Mouse (Mus musculus) layer of hippocampus, postnatal 10 days (tissue): ENCODE results near the gene Gpr142. TPM values are rescaled to one million over a fixed set of nuclear protein-coding genes. Genes with fewer than 3 reads are reported as not detected.

Experiments used
- DNase-seq, 2 experiments: peaks; one replicate each; pipeline ENCODE4 v3.0.0; 2021; ENCODE audit warnings: low spot score in 2 of 2
- total RNA-seq, 2 experiments: library from RNA; stranded (reverse); gene quantifications; 2 replicates each; pipeline ENCODE4 v1.2.3; 2021

Gpr142 gene
- total RNA-seq, 2 experiments from 2014 or later, result not detected

- DNase-seq, result no peak
Observed at GRCm38 (mm10) chr11:114797981-114798380, 743 bp upstream of the Gpr142 start.

- DNase-seq, result no peak
Observed at GRCm38 (mm10) chr11:114801906-114802305, 3.2 kb downstream of the Gpr142 start.

- no peak for DNase-seq
Observed at GRCm38 (mm10) chr11:114802540-114803267, 4.0 kb downstream of the Gpr142 start.

- DNase-seq, result no peak
Observed at GRCm38 (mm10) chr11:114803990-114804389, 5.3 kb downstream of the Gpr142 start.

GRCm38 (mm10) chr11:114807025-114807424 is 8.3 kb downstream of the Gpr142 start:
- no peak for DNase-seq

GRCm38 (mm10) chr11:114807686-114808427 is 9.1 kb downstream of the Gpr142 start:
- no peak for DNase-seq

GRCm38 (mm10) chr11:114809371-114809770 is 10.6 kb downstream of the Gpr142 start:
- DNase-seq, result no peak

- no peak for DNase-seq
Observed at GRCm38 (mm10) chr11:114810344-114810743, 11.6 kb downstream of the Gpr142 start.

GRCm38 (mm10) chr11:114812731-114813240 is 14.1 kb downstream of the Gpr142 start:
- peak; percentile 97 for DNase-seq

GRCm38 (mm10) chr11:114814873-114815592 is 16.3 kb downstream of the Gpr142 start:
- DNase-seq, result no peak

- DNase-seq, result no peak
Observed at GRCm38 (mm10) chr11:114816934-114817333, 18.2 kb downstream of the Gpr142 start.

- DNase-seq, result no peak
Observed at GRCm38 (mm10) chr11:114818185-114818584, 19.5 kb downstream of the Gpr142 start.

- no peak for DNase-seq
Observed at GRCm38 (mm10) chr11:114819110-114819509, 20.4 kb downstream of the Gpr142 start.

- no peak for DNase-seq
Observed at GRCm38 (mm10) chr11:114820444-114820843, 21.7 kb downstream of the Gpr142 start.

- DNase-seq, result no peak
Observed at GRCm38 (mm10) chr11:114821325-114821724, 22.6 kb downstream of the Gpr142 start.

GRCm38 (mm10) chr11:114822727-114823126 is 24.0 kb downstream of the Gpr142 start:
- DNase-seq, result peak; percentile 76 to 79

GRCm38 (mm10) chr11:114823199-114823725 is 24.5 kb downstream of the Gpr142 start:
- DNase-seq, result no peak

GRCm38 (mm10) chr11:114826686-114827085 is 28.0 kb downstream of the Gpr142 start:
- no peak for DNase-seq

GRCm38 (mm10) chr11:114829499-114830432 is 31.0 kb downstream of the Gpr142 start:
- peak; percentile 45 to 48 for DNase-seq

GRCm38 (mm10) chr11:114830433-114830773 is 31.7 kb downstream of the Gpr142 start:
- DNase-seq, result no peak
